Mouse (Mus musculus): Measurements from ENCODE around the gene Chrm4.

The Chrm4 gene

DNA sequence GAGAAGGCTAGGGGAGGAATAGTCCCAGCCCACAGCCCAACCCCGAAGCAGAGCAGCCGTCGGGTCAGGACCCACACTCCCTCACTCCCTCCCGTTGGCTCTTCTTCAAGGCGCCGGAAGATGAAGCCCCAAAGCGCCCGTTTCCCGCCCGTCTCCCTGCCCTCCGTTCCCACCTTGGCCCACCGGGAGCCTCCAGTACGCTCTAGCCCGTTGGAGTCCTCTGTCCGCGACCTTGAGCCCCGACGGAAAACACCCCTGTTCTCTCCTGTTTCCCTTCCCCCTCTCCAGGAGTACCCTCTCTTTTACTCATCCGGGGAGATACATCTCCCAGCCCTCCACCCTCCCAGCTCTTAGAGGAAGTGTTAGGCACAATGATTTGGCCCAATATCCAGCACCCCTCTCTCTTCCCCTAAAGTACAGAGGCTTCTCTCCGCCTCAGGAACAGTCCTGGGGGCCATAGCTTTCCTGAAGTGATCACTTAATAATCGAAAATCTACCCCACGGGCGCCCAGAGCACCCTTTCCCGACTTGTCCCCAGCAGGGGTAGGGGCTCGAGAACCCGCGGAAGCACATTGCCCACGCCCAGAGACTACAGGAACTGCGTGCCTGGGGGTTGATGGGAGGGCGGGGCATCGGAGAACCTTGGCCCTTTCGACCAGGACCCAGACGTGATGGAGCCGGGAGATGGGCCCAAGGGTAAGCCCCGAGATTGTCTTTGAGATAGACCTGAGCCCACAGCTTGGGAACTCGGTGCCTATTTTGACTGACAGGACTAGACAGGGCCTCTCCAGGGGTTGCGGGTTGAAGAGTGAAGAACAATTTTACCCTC is 4.2 kb upstream of the Chrm4 start:
- peak in 1 of 2 experiments; percentile 41 for DNase-seq

DNA sequence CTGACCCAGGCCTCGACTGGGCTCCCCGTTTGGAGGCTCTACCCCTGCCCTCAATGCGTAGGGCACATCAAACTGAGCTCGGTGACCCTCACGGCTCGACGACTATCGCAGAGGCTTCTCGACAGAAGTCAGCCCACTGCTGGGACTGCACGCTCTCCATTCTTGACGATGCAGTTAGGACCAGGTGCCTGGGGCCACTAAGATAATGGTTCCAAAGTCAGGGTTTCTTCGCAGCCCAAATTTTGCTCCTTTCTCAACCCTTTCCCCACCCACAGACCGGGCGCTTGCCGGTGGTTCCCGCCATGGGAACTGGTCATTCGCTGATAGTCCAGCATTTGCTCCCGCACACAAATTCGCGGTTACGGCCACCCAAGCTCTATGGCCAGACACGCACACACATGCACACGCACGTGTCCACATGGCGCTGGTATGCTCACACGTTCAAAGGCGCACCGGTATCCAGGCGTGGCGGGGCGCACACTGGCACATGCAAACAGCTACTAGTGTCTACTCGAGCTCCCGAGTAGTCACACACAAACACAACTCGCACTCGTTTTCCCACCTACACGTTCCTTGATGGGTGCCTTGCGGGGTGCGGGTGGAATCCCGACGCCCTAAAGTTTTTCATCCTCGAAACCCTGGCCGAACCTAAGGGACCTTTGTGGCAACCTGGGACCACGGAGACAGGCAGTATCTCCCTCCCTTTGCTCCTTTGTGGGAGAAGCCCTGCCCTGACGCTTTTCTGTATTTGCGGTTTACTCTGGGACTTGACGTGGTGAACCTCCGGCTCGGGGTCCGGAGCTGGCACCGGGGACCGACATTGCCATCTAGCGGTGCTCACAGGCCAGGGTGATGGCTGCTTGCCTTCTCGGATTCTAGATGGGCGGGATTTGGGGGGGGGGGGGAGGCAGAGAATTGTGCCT is 3.4 kb upstream of the Chrm4 start:
- DNase-seq = peak; percentile 77 to 80

DNA sequence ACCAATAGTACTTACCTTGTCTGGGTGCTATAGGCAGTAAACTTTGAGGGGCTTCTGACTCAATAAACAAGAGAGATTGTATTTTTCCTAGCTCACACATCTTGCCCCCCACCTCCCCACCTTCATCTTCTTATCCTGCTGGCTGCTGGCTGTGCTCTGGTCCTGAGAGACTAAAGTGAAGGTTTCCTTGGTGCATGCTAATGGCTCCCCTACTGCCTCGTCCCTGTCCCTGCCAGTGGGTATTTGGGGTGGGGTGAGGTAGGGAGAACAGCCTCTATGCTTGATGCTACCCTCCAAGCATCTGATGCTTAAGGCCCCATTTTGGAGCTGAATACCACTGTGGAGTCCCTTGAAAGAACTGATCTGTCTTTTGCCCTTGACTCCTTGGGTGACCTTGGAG is 2.3 kb upstream of the Chrm4 start:
- DNase-seq = no peak

DNA sequence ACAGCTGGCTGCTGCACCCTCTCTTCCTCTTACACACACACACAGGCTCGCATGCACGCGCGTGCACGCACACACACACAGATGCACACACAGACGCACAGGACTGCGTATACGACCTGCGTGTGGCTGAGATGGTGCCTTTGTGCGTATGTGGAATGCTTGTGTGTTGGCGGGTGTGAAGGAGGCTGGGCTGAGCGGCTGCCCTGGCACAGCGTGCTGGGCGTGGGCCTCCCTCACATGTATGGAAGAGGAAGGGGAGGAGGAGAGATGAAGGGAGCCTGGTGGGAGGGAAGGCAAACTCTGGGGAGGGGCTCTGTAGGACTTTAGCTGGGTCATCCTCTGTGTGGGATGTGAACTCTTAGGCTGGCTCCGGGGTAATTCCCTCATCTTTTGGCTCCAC is 1.6 kb upstream of the Chrm4 start:
- peak in 1 of 2 experiments; percentile 28 for DNase-seq

DNA sequence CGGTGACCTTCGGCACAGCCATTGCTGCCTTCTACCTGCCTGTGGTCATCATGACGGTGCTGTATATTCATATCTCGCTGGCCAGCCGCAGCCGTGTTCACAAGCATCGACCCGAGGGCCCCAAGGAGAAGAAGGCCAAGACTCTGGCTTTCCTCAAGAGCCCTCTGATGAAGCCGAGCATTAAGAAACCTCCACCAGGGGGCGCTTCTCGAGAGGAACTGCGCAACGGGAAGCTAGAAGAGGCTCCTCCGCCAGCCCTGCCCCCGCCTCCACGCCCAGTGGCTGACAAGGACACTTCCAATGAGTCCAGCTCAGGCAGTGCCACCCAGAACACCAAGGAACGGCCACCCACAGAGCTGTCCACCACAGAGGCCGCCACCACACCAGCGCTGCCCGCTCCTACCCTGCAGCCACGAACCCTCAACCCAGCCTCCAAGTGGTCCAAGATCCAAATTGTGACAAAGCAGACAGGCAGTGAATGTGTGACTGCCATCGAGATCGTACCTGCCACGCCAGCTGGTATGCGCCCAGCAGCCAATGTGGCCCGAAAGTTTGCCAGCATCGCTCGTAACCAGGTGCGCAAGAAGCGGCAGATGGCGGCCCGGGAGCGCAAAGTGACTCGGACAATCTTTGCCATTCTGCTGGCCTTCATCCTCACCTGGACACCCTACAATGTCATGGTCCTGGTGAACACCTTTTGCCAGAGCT is 931 bp downstream of the Chrm4 start:
- DNase-seq = peak; percentile 83 to 89

DNA sequence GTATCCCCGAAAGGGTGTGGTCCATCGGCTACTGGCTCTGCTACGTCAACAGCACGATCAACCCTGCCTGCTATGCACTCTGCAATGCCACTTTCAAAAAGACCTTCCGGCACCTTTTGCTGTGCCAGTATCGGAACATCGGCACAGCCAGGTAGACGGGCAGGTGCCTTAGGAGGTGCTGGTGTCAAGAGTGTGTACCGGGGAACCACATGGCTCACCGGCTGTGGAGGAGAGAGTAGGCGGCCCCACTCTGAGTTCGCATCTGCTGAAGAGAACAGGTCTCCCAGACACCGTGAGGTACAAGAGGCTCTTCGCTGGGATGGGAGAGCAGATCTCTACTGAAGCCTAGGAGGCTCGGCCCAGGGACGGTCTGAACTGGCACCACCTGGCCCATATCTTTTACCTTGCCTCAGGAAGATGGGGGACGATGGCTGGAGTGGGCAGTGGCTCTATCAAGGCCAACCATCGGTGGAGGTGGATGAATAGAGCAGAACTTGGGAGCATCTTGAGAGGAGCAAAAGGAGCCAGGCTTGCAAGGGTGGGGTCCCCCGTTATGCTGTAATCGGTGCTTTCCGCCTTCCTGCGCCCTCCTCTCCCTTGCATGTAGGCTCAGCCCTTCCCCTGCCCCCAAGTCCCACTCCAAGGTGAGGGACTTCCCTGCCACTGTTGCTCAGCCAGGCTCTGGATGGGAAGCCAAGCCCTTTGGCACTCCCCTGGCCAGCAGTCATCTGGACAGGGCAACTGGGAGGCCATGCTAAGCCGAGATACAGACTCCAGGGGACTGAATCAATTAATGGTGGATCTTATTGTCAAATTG is 1.7 kb downstream of the Chrm4 start:
- DNase-seq = peak in 1 of 2 experiments; percentile 34

DNA sequence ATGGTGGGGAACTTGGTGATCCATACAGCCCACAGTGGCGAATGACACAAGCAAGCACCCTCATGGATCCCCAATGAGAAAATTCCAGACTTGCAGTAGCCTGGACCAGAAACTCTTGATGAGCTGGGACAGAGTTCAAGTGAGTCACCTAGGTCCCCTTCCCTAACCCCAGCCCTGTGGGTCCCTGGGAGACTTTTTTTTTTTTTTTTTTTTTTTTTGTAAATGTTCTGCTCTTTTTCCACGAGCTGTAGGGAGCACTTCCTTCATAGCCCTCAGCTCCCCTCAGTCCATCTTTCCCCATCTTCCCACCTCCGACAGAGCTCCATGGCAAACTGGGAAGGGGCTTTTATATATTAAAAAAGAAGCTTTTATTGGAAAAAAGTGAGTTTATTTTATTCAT is 2.4 kb downstream of the Chrm4 start:
- DNase-seq = no peak

DNA sequence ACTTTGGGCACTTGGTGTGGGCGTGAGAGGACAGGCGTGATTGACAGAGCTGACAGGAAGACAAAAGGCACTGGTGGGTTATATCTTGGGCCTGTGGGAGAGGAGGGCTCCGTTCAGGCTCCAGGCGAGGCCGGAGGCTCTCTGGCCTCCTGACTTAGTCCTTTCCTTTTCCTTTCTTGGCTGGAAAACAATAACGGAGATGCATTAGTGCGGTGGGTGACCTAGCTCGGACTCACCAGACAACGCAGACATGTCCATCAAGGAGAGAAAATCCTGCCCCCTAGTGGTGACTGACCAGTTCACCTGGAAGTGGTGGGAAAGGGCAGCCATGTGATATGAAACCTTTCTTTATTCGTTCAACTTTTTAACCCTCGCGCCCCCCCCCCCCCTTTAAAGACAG is 2.9 kb downstream of the Chrm4 start:
- DNase-seq = peak; percentile 73 to 78

DNA sequence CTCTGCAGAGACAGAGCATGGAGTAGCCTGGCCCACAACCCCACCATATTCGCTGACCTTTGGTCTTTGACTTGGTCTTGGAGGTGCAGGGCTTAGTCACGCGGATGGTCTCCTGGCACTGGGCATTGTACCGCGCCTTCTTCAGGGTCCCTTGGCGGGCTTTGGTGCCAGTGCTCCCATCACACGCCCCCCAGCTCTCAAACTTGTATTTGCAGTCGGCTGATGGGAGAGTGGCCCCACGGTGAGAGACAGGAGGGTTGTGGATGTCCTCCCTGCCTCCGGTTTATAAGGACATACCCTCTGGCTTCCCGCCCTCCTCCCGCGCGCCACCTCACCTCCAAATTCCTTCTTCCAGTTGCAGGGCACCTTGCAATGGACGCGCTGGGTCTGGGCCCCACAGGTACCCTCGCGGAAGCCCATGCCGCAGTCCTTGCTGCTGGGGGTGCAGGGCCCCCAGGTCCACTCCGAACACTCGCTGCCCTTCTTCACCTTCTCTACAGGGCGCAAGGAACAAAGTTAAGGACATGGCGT is 3.8 kb downstream of the Chrm4 start:
- peak; percentile 58 to 78 for DNase-seq

DNA sequence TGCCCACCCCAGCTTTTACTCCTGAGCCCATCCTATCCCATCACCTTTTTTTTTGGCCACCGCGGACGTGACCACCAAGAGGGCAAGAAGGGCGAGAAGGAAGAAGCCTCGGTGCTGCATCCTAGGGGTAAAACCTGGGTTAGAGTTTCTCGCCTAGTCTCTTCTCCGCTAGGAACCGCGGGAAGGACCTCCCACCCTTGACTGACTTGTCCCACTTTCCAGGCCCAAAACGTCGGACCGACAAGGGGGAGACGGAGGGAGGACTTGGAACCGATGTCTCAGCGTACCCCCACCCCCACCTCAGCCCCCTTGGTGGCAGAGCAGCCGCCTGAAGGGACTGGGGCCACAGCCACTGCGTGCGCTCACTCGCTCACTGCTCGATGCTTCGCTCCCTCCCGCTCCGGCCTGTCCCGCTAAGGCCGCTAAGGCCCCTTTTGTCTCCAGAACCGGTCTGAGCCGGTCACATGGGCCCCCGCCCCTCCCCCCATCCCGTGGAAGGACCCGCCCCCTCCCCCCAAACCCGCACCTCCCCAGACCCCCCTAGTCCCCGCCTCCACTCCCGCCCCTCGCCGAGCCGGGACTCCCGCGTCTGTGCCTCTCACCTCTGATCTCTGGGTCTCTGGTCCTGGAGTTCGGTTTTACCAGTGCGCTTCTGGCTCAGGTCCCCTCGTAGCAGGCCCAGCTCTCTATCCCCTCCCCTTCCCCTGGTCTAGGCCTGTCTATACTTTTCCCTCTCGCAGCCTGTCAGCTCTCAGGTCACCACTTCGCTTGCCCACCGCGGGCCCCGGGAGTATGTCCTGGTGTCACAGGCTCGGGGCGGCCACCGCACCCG is 4.5 kb downstream of the Chrm4 start:
- peak; percentile 35 to 61 for DNase-seq

DNA sequence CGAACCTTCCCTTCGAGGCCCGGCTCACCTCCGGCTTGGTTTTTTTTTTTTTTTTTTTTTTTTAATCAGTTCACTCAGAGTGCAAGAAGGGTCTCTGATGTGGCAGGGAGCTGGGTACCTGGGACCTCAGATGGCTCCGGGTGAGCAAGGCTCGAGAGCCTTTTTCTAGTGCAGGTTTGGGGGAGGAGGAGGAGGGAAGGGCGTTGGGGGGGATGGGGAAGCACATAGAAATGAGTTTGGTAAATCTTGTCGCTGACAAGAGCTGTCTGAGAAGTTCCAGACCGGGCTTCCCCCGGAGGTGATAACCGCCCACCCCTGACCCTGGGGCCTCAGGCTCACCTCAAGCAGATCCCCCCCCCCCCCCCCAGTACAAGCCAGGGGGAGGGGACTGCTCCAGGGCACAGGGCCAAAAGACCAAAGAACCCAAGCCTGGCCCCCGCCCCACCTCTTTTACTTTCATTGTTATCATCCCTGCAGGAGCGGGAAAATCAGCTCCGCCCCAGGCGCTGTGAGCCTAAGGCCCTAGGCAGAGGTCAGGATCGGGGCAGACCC is 5.2 kb downstream of the Chrm4 start, which contains the start of gene Mdk:
Mdk (minus strand) TSS at position 138 of the 552 bp plus-strand sequence.
- DNase-seq = peak in 1 of 2 experiments; percentile 32

DNA sequence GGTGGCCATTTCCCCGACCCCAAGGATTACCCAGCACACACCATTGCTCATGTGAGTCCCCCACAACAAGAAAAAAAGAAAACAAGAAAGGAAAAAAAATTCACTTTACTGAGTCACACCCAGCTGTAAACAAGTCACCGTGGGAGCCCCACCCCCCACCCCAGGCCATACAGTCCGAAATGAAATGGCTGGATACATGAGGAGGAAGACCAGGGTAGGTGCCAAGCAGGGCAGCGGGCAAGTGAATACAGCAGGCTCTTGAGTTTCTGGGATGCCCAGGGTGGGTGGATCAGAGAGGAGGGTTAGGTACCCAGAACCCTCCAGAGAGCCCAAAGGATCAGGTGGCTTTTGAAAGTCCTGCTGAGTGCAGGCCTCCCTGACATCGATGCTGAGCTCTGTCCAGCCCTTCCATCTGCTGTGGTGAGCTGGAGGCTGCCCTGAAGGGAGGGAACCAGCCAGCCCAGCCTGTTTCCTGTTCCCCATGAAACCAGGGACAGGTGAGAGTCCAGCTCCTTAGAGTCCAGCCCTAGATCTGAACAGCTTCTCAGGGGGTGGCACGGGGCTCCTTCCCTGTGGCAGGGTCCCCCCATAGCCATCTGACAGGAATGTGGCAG is 5.8 kb downstream of the Chrm4 start:
- no peak for DNase-seq

DNA sequence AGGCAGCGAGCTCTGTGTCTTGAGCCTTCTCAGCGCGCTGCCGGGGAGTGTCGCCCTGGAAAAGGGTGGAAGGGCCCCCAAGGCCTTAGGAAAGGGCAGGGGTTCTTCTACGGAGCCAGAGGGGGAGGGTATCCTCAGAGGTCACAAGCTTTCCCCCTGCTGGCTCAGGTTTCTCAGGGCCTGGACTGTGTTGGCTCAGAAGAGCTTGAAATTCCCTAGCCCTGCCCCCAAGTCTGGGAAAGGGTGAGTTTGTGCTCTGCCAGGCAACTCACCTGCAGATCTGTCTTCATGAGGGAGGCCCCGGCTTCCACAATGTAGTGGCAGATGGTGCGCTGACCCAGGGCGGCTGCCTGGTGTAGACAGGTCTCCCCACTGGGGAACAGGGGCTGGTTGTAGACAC is 6.4 kb downstream of the Chrm4 start:
- DNase-seq = no peak

DNA sequence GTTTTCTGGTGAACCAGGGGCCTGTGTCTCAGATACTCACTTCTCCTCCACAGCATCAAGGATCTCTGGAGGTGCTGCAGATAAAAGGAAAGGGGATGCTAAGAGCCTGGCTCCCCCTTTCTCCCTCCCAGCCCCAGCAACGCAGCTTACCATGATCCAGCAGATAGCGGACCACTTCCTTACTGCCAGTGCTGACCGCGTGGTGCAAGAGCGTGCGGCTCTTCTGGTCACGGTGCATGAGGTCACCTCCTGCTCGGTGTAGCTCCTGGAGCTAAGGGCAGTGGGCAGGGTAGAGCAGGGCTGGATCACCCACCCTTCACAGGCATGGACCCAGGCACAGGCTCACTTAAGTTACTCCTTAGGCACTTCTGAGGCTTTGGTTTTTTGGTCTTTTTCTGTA is 7.0 kb downstream of the Chrm4 start:
- DNase-seq = no peak

DNA sequence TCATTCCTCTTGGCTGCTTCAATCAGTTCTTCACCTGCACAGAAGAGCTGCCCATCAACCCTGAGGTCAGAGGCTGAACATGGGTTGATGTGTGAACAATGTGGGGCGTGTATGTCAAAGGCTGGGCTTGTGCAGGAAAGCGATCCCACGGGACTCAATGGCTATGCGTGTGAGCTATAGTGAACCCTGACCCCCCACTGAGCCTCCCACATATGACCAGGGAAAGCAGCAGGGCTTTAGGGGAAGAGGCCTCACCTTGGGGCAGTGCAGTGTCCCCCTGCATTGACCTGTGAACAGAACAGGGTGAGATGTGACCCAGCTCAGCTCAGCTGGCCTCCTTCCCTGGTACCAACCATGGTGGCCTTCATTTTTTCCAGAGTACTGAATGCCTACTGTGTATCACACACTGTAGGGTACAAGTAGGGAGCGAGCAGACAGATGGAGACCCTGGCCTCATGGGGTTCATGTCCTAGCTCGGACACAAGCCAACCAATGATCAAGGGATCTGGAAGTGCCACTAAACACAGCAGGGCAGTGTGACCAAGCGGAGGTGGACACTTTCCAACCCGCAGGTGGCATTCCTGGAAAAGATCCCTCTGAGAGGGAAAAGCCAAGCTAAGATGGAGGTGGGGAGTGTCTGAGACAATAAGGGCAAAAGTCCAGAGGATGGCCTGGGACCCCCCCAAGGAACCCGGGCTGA is 7.9 kb downstream of the Chrm4 start:
- DNase-seq = no peak

DNA sequence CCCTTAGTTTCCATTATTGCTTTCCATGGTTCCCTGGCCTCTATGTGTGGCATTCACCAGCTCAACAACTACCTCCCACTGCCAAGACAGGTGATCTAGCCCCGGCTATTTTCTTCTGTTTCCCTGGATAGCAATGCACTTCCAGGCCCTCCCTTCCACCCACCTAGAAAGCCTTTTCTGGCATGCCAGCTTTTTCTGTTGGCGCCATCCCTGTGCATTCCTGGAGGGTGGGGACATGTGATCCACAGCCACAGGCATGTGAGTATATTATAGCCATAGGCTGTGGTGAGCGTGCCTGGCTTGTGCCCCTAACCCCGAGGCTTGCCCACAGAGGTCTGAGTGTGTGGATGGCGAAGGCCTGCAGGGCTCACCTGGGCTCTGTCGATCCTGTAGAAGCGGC is 9.1 kb downstream of the Chrm4 start:
- DNase-seq = no peak

DNA sequence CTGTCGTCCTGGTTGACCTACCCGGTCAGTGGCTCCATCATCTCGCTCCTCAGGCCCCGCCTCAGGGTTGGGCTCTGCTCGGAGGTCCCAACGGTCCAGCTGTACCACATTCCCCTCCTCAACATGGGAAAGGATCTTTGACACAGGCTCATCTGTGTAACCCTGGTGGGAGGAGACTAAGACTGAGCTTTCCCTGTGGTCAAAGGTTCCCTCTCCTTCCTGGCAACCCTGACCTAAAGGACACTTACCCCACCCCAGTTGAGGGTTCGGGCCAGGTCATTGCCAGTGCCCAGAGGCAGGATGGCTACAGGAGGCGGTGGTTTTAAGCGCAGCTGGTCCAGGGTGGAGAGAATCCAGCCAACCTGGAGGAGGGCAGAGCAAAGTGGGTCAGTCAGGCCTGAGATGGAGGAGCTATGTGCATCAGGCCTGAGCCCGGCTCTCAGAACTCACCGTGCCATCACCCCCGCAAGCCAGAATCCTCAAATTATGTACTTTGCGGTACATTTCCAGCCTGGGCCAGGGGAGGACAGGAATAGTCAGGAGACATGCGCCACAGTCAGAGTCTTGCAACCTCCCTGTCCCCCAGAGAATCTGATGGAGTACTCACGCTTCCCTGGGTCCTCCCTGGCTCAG is 12.4 kb downstream of the Chrm4 start:
- peak; percentile 56 to 86 for DNase-seq

DNA sequence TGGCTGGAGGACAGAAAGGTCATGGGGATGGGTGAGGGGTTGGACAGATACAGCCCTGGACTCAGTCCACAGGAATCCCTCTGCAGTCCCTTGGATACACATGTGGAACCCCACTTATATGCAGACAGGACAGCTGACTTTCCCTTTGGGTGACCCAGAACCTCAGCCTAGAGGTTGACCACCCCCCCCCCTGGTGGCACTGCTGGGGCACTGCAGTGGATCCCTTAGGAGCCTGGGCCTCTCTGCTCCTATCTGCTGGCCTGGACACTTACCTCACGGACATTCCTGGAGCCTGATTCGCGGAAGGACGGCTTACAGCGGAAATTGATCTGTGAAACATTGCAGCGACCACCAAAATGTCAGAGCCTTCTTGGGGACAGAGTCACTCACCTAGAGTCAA is 15.3 kb downstream of the Chrm4 start:
- no peak for DNase-seq
